Mouse (Mus musculus) small intestine, adult 10 weeks (tissue): ENCODE data around the gene Rnf146. TPM values are rescaled to one million over a fixed set of nuclear protein-coding genes. Genes with fewer than 3 reads are reported as not detected.

Experiments used
- polyA plus RNA-seq: library from polyadenylated mRNA; stranded (reverse); fragments of 350-450 nt; fragmentation: Illumina TruSeq; extraction: RNeasy Lipid Tissue Mini Kit (QIAGEN cat#74804); gene quantifications from one replicate; pipeline ENCODE4 v1.2.3, GENCODE M21; 2014; ENCODE audit warnings: low replicate concordance

The Rnf146 gene
- polyA plus RNA-seq, result 72.7 TPM

DNA sequence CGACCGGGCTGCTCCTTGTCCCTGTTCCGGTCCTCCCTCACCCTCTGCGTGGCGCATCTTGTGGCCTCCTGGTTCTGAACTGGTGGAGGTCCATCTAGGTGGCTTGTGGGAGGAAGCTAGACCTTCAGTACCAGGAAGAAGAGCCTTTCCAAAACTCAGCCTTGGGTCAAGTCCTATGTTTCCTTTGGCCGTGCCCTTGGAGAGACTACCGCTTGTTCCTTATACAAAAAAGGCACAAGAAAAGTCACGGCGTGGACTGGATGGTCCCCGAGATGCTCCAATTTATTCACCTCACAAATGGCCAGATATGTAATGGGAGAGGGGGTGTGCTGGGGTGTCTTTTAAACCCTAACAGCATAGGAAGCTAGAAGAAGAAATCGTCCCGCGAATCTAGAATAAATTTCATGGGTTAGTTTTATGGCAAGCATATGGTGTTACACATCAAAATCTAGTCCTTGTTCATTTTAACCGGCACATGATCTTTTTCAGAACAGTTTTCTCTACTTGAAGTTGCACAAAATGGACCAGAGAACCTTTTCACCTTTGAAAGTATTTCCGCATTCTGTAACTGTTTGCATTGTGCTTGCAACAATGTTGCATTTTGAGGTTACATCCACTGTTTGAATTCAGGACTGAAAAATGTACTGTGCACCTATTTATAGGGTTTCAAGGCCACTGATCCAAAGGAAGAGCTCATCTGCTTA lies at the start of gene Rnf146:
Gene Rnf146 (minus strand): TSS at position 246 of the 704 bp plus-strand sequence.

DNA sequence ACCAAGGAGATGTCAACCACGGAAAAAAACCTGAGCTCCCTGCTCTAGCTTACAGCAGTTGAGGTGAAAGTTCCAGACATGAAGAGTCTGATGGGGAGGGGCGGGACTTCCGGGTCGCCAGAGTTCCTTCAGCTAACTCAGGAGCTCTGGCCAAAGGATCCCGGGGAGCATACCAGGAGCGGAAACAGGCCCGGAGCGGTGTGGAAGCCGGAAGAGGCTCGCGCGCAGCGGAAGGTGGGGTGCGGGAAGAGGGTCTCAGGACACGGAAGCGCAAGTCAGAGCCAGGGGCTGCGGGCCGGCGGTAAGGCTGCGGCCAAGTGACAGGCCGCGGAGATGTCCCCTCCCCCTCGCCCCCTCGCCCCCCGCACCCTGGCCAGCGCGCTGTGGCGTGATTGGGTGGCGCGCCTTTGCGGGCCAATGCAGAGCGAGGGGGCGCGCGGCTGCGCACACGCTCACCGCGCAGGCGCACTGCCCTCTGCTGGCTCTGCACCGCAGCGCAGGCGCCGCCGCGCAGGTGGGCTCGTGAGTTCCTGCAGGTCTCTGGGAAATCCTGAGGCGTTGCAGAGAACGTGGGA lies 49.1 kb downstream of the Rnf146 start, which contains the start of gene Echdc1:
Gene Echdc1 (plus strand): TSS at position 103 of the 575 bp plus-strand sequence.

Other genes starting within 250 kb of the Rnf146 start
- 1.2 TPM for gene Soga3, start 218.6 kb downstream of the Rnf146 start, polyA plus RNA-seq
- not detected for gene Gm49353, start 163.5 kb downstream of the Rnf146 start, polyA plus RNA-seq
- gene 9330159F19Rik, start 150.8 kb downstream of the Rnf146 start, polyA plus RNA-seq, result 1.2 TPM
- 99.0 TPM for gene Echdc1, start 49.3 kb downstream of the Rnf146 start, polyA plus RNA-seq
- 6.3 TPM for gene Rspo3, start 173.4 kb upstream of the Rnf146 start, polyA plus RNA-seq